Mouse (Mus musculus) cerebellum, adult 2 months (tissue): ENCODE measurements around the gene Cfap54.

Experiments
- CTCF ChIP-seq: fragments of 200-500 bp; IDR thresholded peaks from 2 replicates; pipeline ENCODE4 v1.5.1; 2011; ENCODE audit warnings: low read depth, mild to moderate bottlenecking, control low read depth, low read length, moderate library complexity, borderline replicate concordance; ENCODE audit not compliant: insufficient read depth
- POLR2A ChIP-seq: fragments of 200-500 bp; IDR thresholded peaks from 2 replicates; pipeline ENCODE4 v1.6.1; 2011; ENCODE audit warnings: low read length, control low read depth, borderline replicate concordance; ENCODE audit not compliant: insufficient read depth

GRCm38 (mm10) chr10:93119809-93120208 is 38.4 kb upstream of the Cfap54 start:
- TF ChIP-seq POLR2A (no peak), CTCF (no peak)
